Mouse (Mus musculus) G1E (cell line): ENCODE data around the gene Ckap2l. TPM values are rescaled to one million over a fixed set of nuclear protein-coding genes. Genes with fewer than 3 reads are reported as not detected.

ENCODE experiments used
- ATAC-seq: 2 replicates; pipeline ENCODE4 v1.8.0; 2016; ENCODE audit warnings: mild to moderate bottlenecking; ENCODE audit not compliant: insufficient number of reproducible peaks, poor library complexity, low FRiP score, severe bottlenecking; ENCODE audit errors: extremely low read depth
- DNase-seq: peaks from one replicate; pipeline ENCODE4 v3.0.0; 2012; ENCODE audit warnings: low spot score
- H3K27me3 ChIP-seq: 2 replicates; pipeline ENCODE4 v1.6.1; 2012; ENCODE audit warnings: mild to moderate bottlenecking, low read length, inconsistent platforms; ENCODE audit not compliant: insufficient read depth
- H3K36me3 ChIP-seq: replicated peaks from 2 replicates; pipeline ENCODE3; 2012; ENCODE audit warnings: mild to moderate bottlenecking, inconsistent platforms
- H3K4me1 ChIP-seq: 2 replicates; pipeline ENCODE4 v1.6.1; 2012; ENCODE audit warnings: low read depth, low read length, inconsistent platforms, mixed read lengths; ENCODE audit not compliant: insufficient read depth
- H3K4me3 ChIP-seq: 2 replicates; pipeline ENCODE4 v1.5.1; 2012; ENCODE audit warnings: low read depth, mild to moderate bottlenecking, inconsistent platforms, low read length, moderate library complexity, mixed read lengths
- H3K9me3 ChIP-seq: replicated peaks from 2 replicates; pipeline ENCODE4 v1.6.1; 2012; ENCODE audit warnings: inconsistent platforms
- CTCF ChIP-seq: IDR thresholded peaks from 2 replicates; pipeline ENCODE4 v1.5.1; 2012; ENCODE audit warnings: low read depth, low read length, inconsistent platforms, mixed read lengths
- GATA1 ChIP-seq: IDR thresholded peaks from 2 replicates; pipeline ENCODE4 v1.6.1; 2012; ENCODE audit warnings: borderline replicate concordance, low read length, inconsistent platforms, mixed read lengths
- GATA2 ChIP-seq: IDR thresholded peaks from 2 replicates; pipeline ENCODE4 v1.6.1; 2012; ENCODE audit warnings: low read depth, low read length, inconsistent platforms, borderline replicate concordance
- POLR2AphosphoS5 ChIP-seq: IDR thresholded peaks from 2 replicates; pipeline ENCODE4 v1.6.1; 2012; ENCODE audit warnings: low read depth, low read length, inconsistent platforms; ENCODE audit not compliant: insufficient replicate concordance
- TAL1 ChIP-seq: conservative IDR thresholded peaks from 2 replicates; pipeline ENCODE4 v1.6.1; 2012; ENCODE audit warnings: low read depth, low read length, inconsistent platforms, mixed read lengths
- polyA plus RNA-seq: library from polyadenylated mRNA; stranded (reverse); fragments of >175 nt; gene quantifications from 2 replicates; pipeline ENCODE4 v1.2.3, GENCODE M21; 2012
- total RNA-seq, 2 experiments: library from RNA; stranded (forward) in 1 of 2; stranded (reverse) in 1 of 2; fragments of 200-1000 nt in 1 of 2; fragments of >200 nt in 1 of 2; fragmentation: Nextera tagmentation in 1 of 2; gene quantifications; 2 replicates each; pipeline ENCODE4 v1.2.3; 2014 to 2017

Ckap2l gene
- total and polyA plus RNA-seq, 3 experiments = 40.5 to 180 (median 60.2) TPM

- no peaks in the 10 kb centered on the region for H3K9me3 ChIP-seq
- H3K4me3 ChIP-seq = no peak overlapping the region
- no peaks in the 10 kb centered on the region for H3K36me3 ChIP-seq
- no peak for TF ChIP-seq CTCF
- no peak for TF ChIP-seq TAL1
- TF ChIP-seq GATA1 = no peak
- TF ChIP-seq POLR2AphosphoS5 = no peak
- no peak for TF ChIP-seq GATA2
- ATAC-seq (no peak), DNase-seq (no peak)
- H3K4me1 ChIP-seq = peaks cover 18% of the 10 kb centered on the region
- no peaks in the 10 kb centered on the region; the same call in 1 of the 2 replicates for H3K27me3 ChIP-seq
These were observed 44.0 kb downstream of the Ckap2l start for GRCm38 (mm10) chr2:129252836-129253630.

GRCm38 (mm10) chr2:129249321-129249720 lies 47.7 kb downstream of the Ckap2l start:
- peaks cover 20% of the 10 kb centered on the region for H3K4me1 ChIP-seq
- ATAC-seq (no peak), DNase-seq (no peak)
- peaks cover 10% of the 10 kb centered on the region for H3K27me3 ChIP-seq
- H3K9me3 ChIP-seq = no peaks in the 10 kb centered on the region
- H3K36me3 ChIP-seq = no peaks in the 10 kb centered on the region
- H3K4me3 ChIP-seq = no peak overlapping the region
- TF ChIP-seq GATA1 = no peak
- TF ChIP-seq TAL1 = no peak
- TF ChIP-seq CTCF = no peak
- TF ChIP-seq GATA2 = no peak
- no peak for TF ChIP-seq POLR2AphosphoS5

- H3K36me3 ChIP-seq = no peaks in the 10 kb centered on the region
- no peaks in the 10 kb centered on the region for H3K9me3 ChIP-seq
- DNase-seq = no peak
- peaks cover 21% of the 10 kb centered on the region for H3K4me1 ChIP-seq
- peaks cover 10% of the 10 kb centered on the region for H3K27me3 ChIP-seq
- H3K4me3 ChIP-seq = no peak overlapping the region
- TF ChIP-seq CTCF = no peak
- TF ChIP-seq GATA2 = no peak
- no peak for TF ChIP-seq TAL1
- TF ChIP-seq GATA1 = no peak
- no peak for TF ChIP-seq POLR2AphosphoS5
- no peak for ATAC-seq
These were observed 49.3 kb downstream of the Ckap2l start for GRCm38 (mm10) chr2:129247707-129248121.

GRCm38 (mm10) chr2:129246924-129247323 lies 50.1 kb downstream of the Ckap2l start:
- no peak overlapping the region for H3K4me3 ChIP-seq
- peaks cover 10% of the 10 kb centered on the region for H3K27me3 ChIP-seq
- no peaks in the 10 kb centered on the region for H3K9me3 ChIP-seq
- H3K4me1 ChIP-seq = peaks cover 25% of the 10 kb centered on the region
- DNase-seq (no peak), ATAC-seq (no peak)
- no peak for TF ChIP-seq TAL1
- TF ChIP-seq CTCF = no peak
- TF ChIP-seq POLR2AphosphoS5 = no peak
- no peak for TF ChIP-seq GATA2
- no peak for TF ChIP-seq GATA1
- H3K36me3 ChIP-seq = no peaks in the 10 kb centered on the region

- H3K9me3 ChIP-seq = no peaks in the 10 kb centered on the region
- peaks cover 28% of the 10 kb centered on the region for H3K4me1 ChIP-seq
- peaks cover 10% of the 10 kb centered on the region for H3K27me3 ChIP-seq
- DNase-seq (no peak), ATAC-seq (no peak)
- no peaks in the 10 kb centered on the region for H3K36me3 ChIP-seq
- TF ChIP-seq TAL1 = no peak
- no peak for TF ChIP-seq CTCF
- no peak for TF ChIP-seq GATA2
- no peak for TF ChIP-seq GATA1
- no peak for TF ChIP-seq POLR2AphosphoS5
- no peak overlapping the region for H3K4me3 ChIP-seq
These were observed 50.6 kb downstream of the Ckap2l start for GRCm38 (mm10) chr2:129246436-129246835.

GRCm38 (mm10) chr2:129245618-129246017 lies 51.4 kb downstream of the Ckap2l start:
- ATAC-seq (no peak), DNase-seq (no peak)
- Histone ChIP-seq H3K9me3 (no peaks in the 10 kb centered on the region), H3K4me1 (peaks cover 35% of the 10 kb centered on the region), H3K27me3 (peaks cover 10% of the 10 kb centered on the region), H3K4me3 (no peak overlapping the region), H3K36me3 (no peaks in the 10 kb centered on the region)
- TF ChIP-seq TAL1 (no peak), GATA1 (no peak), CTCF (no peak), POLR2AphosphoS5 (no peak), GATA2 (no peak)
